Mouse (Mus musculus) liver, postnatal 0 days (tissue): ENCODE measurements around the gene Xcl1.

Experiments used
- CTCF ChIP-seq: sonication (generic); IDR thresholded peaks from 2 replicates; pipeline ENCODE4 v1.5.1; 2016; ENCODE audit warnings: antibody characterized with exemption, low read depth
- EP300 ChIP-seq: IDR thresholded peaks from 2 replicates; pipeline ENCODE4 v1.6.1; 2016; ENCODE audit warnings: antibody characterized with exemption, low read depth, mild to moderate bottlenecking

- TF ChIP-seq EP300 (no peak), CTCF (no peak)
Observed at GRCm38 (mm10) chr1:164960610-164961009, 25.3 kb upstream of the Xcl1 start.
